Comparison of ENCODE assay signal across 11 mouse cellular contexts in the genomic region with DNA sequence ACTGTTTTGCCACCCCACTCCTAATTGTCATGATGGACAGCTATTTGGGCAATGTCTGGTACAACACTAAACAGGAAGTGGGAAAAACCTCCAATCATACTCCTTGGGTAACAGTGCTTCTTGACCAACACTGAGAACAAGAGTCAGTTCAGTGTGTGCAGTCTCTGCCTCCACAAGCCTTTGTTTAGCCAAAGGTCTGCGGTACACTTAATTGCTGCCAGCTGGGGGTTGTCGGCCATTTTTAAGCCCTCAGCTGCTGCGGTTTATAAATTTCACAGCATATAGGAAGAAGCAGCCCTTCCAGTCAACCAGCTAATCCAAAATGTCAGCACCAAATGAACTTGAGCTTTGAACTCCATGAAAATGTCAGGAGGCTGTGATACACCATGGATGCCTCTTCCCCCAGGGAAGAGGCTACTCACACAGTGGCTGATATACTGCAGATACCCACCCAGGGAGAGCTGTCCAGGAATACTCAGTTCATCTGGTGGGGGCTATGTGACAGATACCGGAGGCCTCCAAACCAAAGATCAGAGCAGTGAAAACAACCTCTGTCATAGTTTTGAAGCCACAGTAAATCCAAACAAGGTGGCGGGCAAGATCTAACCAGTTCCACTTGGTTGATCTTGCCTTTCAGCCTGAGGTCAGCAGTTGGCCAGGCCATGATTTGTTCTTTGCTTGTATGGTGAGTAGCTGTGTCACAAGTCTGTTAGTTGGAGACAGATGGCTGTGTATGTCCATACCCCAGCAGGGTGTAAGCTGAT.
DNase-seq lines count a peak whose midpoint lies in the region; ATAC-seq and TF ChIP-seq lines count a peak whose summit lies in the region.
"Had no signal": no experiment of that assay in that cellular context is flagged by ENCODE, and none has a peak within 500 bp of the region (broad histone marks: within the 10 kb centered on the region; RNA-seq: fewer than 3 reads in every experiment).

No protein-coding gene starts in this region.

- TF ChIP-seq CTCF in bone marrow macrophage, adult 2 months (IDR thresholded peaks at IDR 0.05; ENCODE audit: low read depth, low read length) = no peak
- no peak for TF ChIP-seq CTCF in kidney, adult 2 months (conservative IDR thresholded peaks at IDR 0.05; ENCODE audit: insufficient read depth, insufficient read length, low read depth, low read length)
- TF ChIP-seq CTCF in liver, postnatal 0 days (IDR thresholded peaks at IDR 0.05; ENCODE audit: low read depth) = no peak

- H3K36me3 ChIP-seq in heart, embryonic 13.5 days = peaks cover 6% of the 10 kb centered on the region
- no peaks in the 10 kb centered on the region; the same call in 1 of the 2 replicates for H3K36me3 ChIP-seq in heart, embryonic 11.5 days (ENCODE audit: control insufficient read depth, insufficient read depth, low read length)
- no peaks in the 10 kb centered on the region for H3K36me3 ChIP-seq in kidney, adult 2 months (ENCODE audit: control insufficient read depth, insufficient read depth, low read length)
- H3K36me3 ChIP-seq in liver, postnatal 0 days (replicated peaks; ENCODE audit: insufficient read depth, low read length) = no peaks in the 10 kb centered on the region; the same call in 1 of the 2 replicates

- 64% methylated on average over 5 of the region's 5 CpGs for WGBS in heart, embryonic 13.5 days
- 66% methylated on average over 5 of the region's 5 CpGs for WGBS in heart, embryonic 11.5 days (ENCODE audit: insufficient replicate concordance)
- WGBS in kidney, adult 2 months = 42% methylated on average over 5 of the region's 5 CpGs
- WGBS in liver, postnatal 0 days (ENCODE audit: insufficient replicate concordance) = 82% methylated on average over 5 of the region's 5 CpGs

- no peaks in the 10 kb centered on the region for H3K9me3 ChIP-seq in heart, embryonic 13.5 days
- no peaks in the 10 kb centered on the region for H3K9me3 ChIP-seq in heart, embryonic 11.5 days (replicated peaks; ENCODE audit: control insufficient read depth, low read length)
- H3K9me3 ChIP-seq in liver, postnatal 0 days (ENCODE audit: low read length) = no peaks in the 10 kb centered on the region

- 0 out of 2 replicates have a peak overlapping the region, but pooled peaks have one; percentile 21 for H3K27ac ChIP-seq in heart, embryonic 13.5 days (replicated peaks)
- H3K27ac ChIP-seq in heart, embryonic 11.5 days (ENCODE audit: low read depth, low read length) = no peak overlapping the region
- H3K27ac ChIP-seq in bone marrow macrophage, adult 2 months (ENCODE audit: insufficient read depth, low read depth, low read length) = peak overlapping the region; percentile 21
- peak overlapping the region; percentile 42 for H3K27ac ChIP-seq in kidney, adult 2 months (ENCODE audit: insufficient read depth, low read depth, low read length)
- 0 out of 2 replicates have a peak overlapping the region, but pooled peaks have one; percentile 2 for H3K27ac ChIP-seq in liver, postnatal 0 days (ENCODE audit: low read depth)
- H3K27ac ChIP-seq: layer of hippocampus, adult 2 months had no signal

- H3K27me3 ChIP-seq in heart, embryonic 13.5 days (replicated peaks) = no peaks in the 10 kb centered on the region
- no peaks in the 10 kb centered on the region for H3K27me3 ChIP-seq in heart, embryonic 11.5 days (ENCODE audit: control insufficient read depth, insufficient read depth, low read length)
- no peaks in the 10 kb centered on the region for H3K27me3 ChIP-seq in kidney, adult 2 months (replicated peaks; ENCODE audit: control insufficient read depth, insufficient read depth, low read length)
- H3K27me3 ChIP-seq in liver, postnatal 0 days (ENCODE audit: insufficient read depth, low read length) = no peaks in the 10 kb centered on the region

- H3K9ac ChIP-seq in heart, embryonic 13.5 days = no peak overlapping the region
- no peak overlapping the region for H3K9ac ChIP-seq in heart, embryonic 11.5 days (ENCODE audit: low read depth, low read length)
- no peak overlapping the region for H3K9ac ChIP-seq in liver, postnatal 0 days (replicated peaks)

- peaks cover 51% of the 10 kb centered on the region for H3K4me1 ChIP-seq in heart, embryonic 13.5 days
- peaks cover 23% of the 10 kb centered on the region for H3K4me1 ChIP-seq in heart, embryonic 11.5 days (ENCODE audit: control insufficient read depth, insufficient read depth, low read length)
- H3K4me1 ChIP-seq in bone marrow macrophage, adult 2 months (ENCODE audit: control insufficient read depth, insufficient read depth, low read length) = peaks cover 66% of the 10 kb centered on the region
- H3K4me1 ChIP-seq in kidney, adult 2 months (ENCODE audit: control insufficient read depth, insufficient read depth, low read length) = peaks cover 47% of the 10 kb centered on the region
- peaks cover 49% of the 10 kb centered on the region for H3K4me1 ChIP-seq in liver, postnatal 0 days (ENCODE audit: insufficient read depth)

- no peak overlapping the region for H3K4me3 ChIP-seq in heart, embryonic 13.5 days
- no peak overlapping the region for H3K4me3 ChIP-seq in heart, embryonic 11.5 days (ENCODE audit: low read depth, low read length)
- H3K4me3 ChIP-seq in bone marrow macrophage, adult 2 months (ENCODE audit: insufficient read depth, low read length) = no peak overlapping the region
- no peak overlapping the region for H3K4me3 ChIP-seq in kidney, adult 2 months (ENCODE audit: insufficient read depth, low read depth, low read length)
- H3K4me3 ChIP-seq in liver, postnatal 0 days (ENCODE audit: low read depth, low read length) = no peak overlapping the region
- H3K4me3 ChIP-seq: erythroblast, embryonic 14.5 days; layer of hippocampus, adult 2 months had no signal

- no peak overlapping the region for H3K4me2 ChIP-seq in heart, embryonic 13.5 days
- H3K4me2 ChIP-seq in heart, embryonic 11.5 days = no peak overlapping the region
- H3K4me2 ChIP-seq in liver, postnatal 0 days (ENCODE audit: low read depth, low read length) = no peak overlapping the region

- no peak for TF ChIP-seq EP300 in liver, postnatal 0 days (IDR thresholded peaks at IDR 0.05; ENCODE audit: low read depth)

- no peak for TF ChIP-seq POLR2A in bone marrow macrophage, adult 2 months (IDR thresholded peaks at IDR 0.05; ENCODE audit: borderline replicate concordance, low read depth, low read length)
- TF ChIP-seq POLR2A in kidney, adult 2 months (IDR thresholded peaks at IDR 0.05; ENCODE audit: low read depth, low read length) = no peak

- ATAC-seq in heart, embryonic 13.5 days (ENCODE audit: extremely low read depth, insufficient number of reproducible peaks, low FRiP score, low TSS enrichment) = no peak
- no peak for ATAC-seq in heart, embryonic 11.5 days (replicated peaks; ENCODE audit: insufficient number of reproducible peaks, low FRiP score, low TSS enrichment)
- ATAC-seq in liver, postnatal 0 days = no peak

- peak; percentile 88 for DNase-seq in kidney, adult 2 months
- no peak for DNase-seq in liver, postnatal 0 days
- no peak for DNase-seq in thymus, adult 18-20 months
- no peak for DNase-seq in right cerebral cortex, postnatal 36 days (ENCODE audit: low spot score in 2 of 2)
- no peak for DNase-seq in layer of hippocampus, adult 9-11 months
- DNase-seq: heart, adult 18-20 months had no signal
